Mouse (Mus musculus) neural tube, embryonic 15.5 days (tissue): ENCODE results near the gene Fxyd3. TPM values are rescaled to one million over a fixed set of nuclear protein-coding genes. Genes with fewer than 3 reads are reported as not detected.

ENCODE experiments used
- ATAC-seq: fragments of 200-750 bp; cut with Nextera tagmentation; 2 replicates; pipeline ENCODE4 v1.8.0; 2017; ENCODE audit warnings: mild to moderate bottlenecking, moderate TSS enrichment, moderate library complexity; ENCODE audit not compliant: low FRiP score
- H3K27ac ChIP-seq: fragments of 300-500 bp; sonication (generic); replicated peaks from 2 replicates; pipeline ENCODE4 v1.5.1; 2015; ENCODE audit warnings: mild to moderate bottlenecking, inconsistent platforms
- H3K27me3 ChIP-seq: fragments of 300-500 bp; sonication (generic); replicated peaks from 2 replicates; pipeline ENCODE4 v1.6.1; 2015; ENCODE audit warnings: inconsistent platforms
- H3K36me3 ChIP-seq: fragments of 300-500 bp; sonication (generic); 2 replicates; pipeline ENCODE4 v1.6.1; 2015; ENCODE audit warnings: inconsistent platforms
- H3K4me1 ChIP-seq: fragments of 300-500 bp; sonication (generic); 2 replicates; pipeline ENCODE4 v1.6.1; 2015; ENCODE audit warnings: inconsistent platforms
- H3K4me2 ChIP-seq: fragments of 300-500 bp; sonication (generic); 2 replicates; pipeline ENCODE4 v1.6.1; 2015; ENCODE audit warnings: inconsistent platforms, mild to moderate bottlenecking, moderate library complexity
- H3K4me3 ChIP-seq: fragments of 300-500 bp; sonication (generic); replicated peaks from 2 replicates; pipeline ENCODE4 v1.5.1; 2015; ENCODE audit warnings: mild to moderate bottlenecking, inconsistent platforms
- H3K9ac ChIP-seq: fragments of 300-500 bp; sonication (generic); replicated peaks from 2 replicates; pipeline ENCODE4 v1.6.1; 2015; ENCODE audit warnings: mild to moderate bottlenecking, inconsistent platforms
- H3K9me3 ChIP-seq: fragments of 300-500 bp; sonication (generic); replicated peaks from 2 replicates; pipeline ENCODE4 v1.6.1; 2016; ENCODE audit warnings: inconsistent platforms
- WGBS: fragments of 180-500 bp; shearing (Covaris S2); methylation state at CpG from one replicate; pipeline ENCODE4 v1.1.7; 2015; ENCODE audit warnings: mixed read lengths; 5-methylcytosine and 5-hydroxymethylcytosine counted together
- polyA plus RNA-seq: library from polyadenylated mRNA; unstranded; fragments of >200 nt; fragmentation: Nextera tagmentation; extraction: Ambion mirVana; gene quantifications from 2 replicates; pipeline ENCODE4 v1.2.1, GENCODE M21; 2015

Fxyd3 gene
- polyA plus RNA-seq, 1 experiment from 2014 or later, result 0.79 TPM

DNA sequence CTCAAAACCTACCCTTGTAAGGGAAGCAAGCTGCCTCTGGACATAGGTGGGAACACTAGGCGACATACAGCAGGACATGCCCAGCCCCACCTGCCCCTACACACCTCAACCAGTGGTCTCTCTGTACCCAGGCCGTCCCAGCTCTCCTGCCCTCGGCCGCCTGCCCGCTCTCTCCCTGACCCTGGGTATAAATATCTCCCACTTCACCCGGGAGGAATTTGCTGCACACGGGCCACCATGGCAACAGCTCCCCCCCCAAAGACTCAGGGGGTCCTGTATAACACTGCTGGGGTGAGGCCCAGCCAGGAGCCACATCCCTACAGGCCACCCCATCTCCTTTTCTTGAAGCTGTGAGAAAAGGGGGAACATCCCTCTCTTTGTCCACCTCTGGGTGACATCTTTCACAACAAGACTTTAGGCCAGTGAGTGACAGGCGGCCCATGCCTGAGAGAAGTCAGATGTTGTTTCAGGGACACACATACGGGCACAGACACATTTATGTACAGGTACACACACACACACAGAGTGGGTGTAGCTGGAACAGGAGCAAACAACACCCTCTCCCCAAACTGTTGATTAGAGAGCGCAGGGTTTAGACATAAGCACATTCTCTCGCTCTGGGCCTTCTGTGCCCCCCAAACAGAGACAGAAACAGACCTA lies 21.7 kb downstream of the Fxyd3 start:
- H3K4me2 ChIP-seq, result peak overlapping the region; percentile 26
- H3K27me3 ChIP-seq, result peaks cover 43% of the 10 kb centered on the region
- no peak overlapping the region; the same call in 1 of the 2 replicates for H3K27ac ChIP-seq
- 52% methylated on average over 11 of the region's 11 CpGs for WGBS
- no peaks in the 10 kb centered on the region for H3K9me3 ChIP-seq
- no peak for ATAC-seq
- no peaks in the 10 kb centered on the region for H3K36me3 ChIP-seq
- no peak overlapping the region; the same call in 1 of the 2 replicates for H3K4me3 ChIP-seq
- H3K4me1 ChIP-seq, result peaks cover 44% of the 10 kb centered on the region
- H3K9ac ChIP-seq, result no peak overlapping the region

- H3K4me1 ChIP-seq, result peaks cover 50% of the 10 kb centered on the region
- H3K36me3 ChIP-seq, result no peaks in the 10 kb centered on the region
- peaks cover 43% of the 10 kb centered on the region for H3K27me3 ChIP-seq
- H3K9ac ChIP-seq, result 0 out of 2 replicates have a peak overlapping the region, but pooled peaks have one; percentile 10
- no peak overlapping the region for H3K4me3 ChIP-seq
- peak overlapping the region; percentile 65; the same call in 1 of the 2 replicates for H3K4me2 ChIP-seq
- ATAC-seq, result no peak
- 32% methylated on average over 10 of the region's 10 CpGs for WGBS
- H3K9me3 ChIP-seq, result no peaks in the 10 kb centered on the region
- no peak overlapping the region for H3K27ac ChIP-seq
Observed at GRCm38 (mm10) chr7:31053882-31054447, 22.5 kb downstream of the Fxyd3 start.

DNA sequence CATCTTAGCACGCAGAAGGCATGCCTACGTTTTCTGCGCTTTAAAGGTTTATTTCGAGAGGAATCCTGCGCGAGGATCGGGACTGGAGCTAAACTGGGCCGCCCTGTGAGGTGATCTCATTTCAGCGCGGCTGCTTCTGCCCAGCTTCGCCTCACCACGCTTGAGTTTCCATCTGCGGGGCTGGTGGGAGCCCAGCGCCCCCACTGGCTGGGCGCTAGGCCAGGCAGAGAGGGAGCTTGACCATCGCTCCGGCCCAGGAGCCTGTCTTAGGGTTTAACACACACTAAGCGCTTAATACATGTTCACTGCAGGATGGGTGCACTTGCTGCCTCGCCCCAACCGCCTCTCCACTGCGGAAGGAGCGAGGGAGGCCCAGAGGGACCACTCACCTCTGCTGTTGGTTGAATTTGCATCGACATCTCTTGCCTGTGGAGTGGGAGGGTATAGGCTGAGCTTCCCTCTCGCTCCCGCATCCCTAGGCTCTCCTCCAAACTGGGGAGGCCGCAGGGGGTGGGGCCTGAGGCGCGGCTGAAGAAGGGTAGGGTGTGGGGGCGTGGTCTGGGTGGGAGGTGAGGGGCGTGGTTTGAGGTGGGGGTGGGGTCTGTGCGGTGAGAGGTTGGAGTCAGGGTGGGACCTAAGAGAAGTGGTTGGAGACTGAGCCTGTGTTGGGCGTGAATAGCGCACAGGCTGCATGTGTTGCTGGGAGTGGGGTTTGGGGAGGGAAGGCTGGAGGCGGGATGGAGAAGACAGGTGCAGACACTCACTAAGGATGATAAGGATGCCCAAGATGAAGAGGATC lies 23.7 kb downstream of the Fxyd3 start:
- Histone ChIP-seq H3K4me2 (peak overlapping the region; percentile 65), H3K27ac (no peak overlapping the region), H3K27me3 (peaks cover 43% of the 10 kb centered on the region), H3K36me3 (no peaks in the 10 kb centered on the region), H3K9ac (no peak overlapping the region), H3K9me3 (no peaks in the 10 kb centered on the region), H3K4me1 (peaks cover 51% of the 10 kb centered on the region), H3K4me3 (peak overlapping the region; percentile 52)
- ATAC-seq, result 0 out of 2 replicates have a peak, but pooled peaks have one; percentile 7
- WGBS, result 2% methylated on average over 34 of the region's 34 CpGs

GRCm38 (mm10) chr7:31052251-31052635 lies 24.3 kb downstream of the Fxyd3 start:
- whole genome bisulfite sequencing, result 3% methylated on average over 22 of the region's 22 CpGs
- Histone ChIP-seq H3K9me3 (no peaks in the 10 kb centered on the region), H3K27me3 (peaks cover 43% of the 10 kb centered on the region), H3K36me3 (no peaks in the 10 kb centered on the region), H3K27ac (no peak overlapping the region), H3K4me1 (peaks cover 51% of the 10 kb centered on the region), H3K9ac (no peak overlapping the region), H3K4me2 (peak overlapping the region; percentile 65), H3K4me3 (peak overlapping the region; percentile 52)
- no peak for ATAC-seq

GRCm38 (mm10) chr7:31051321-31052021 lies 25.0 kb downstream of the Fxyd3 start, which contains the start of gene Fxyd7:
Gene Fxyd7 (minus strand): TSS chr7:31051467.
- peaks cover 45% of the 10 kb centered on the region for H3K27me3 ChIP-seq
- WGBS, result under 1% methylated on average over 23 of the region's 28 CpGs
- H3K4me1 ChIP-seq, result peaks cover 51% of the 10 kb centered on the region
- ATAC-seq, result peak; percentile 56
- H3K4me2 ChIP-seq, result peak within 1 kb of the TSS; percentile 65
- H3K9ac ChIP-seq, result peak within 1 kb of the TSS; percentile 63
- H3K9me3 ChIP-seq, result no peaks in the 10 kb centered on the region
- H3K4me3 ChIP-seq, result peak within 1 kb of the TSS; percentile 52
- peak within 1 kb of the TSS; percentile 57 for H3K27ac ChIP-seq
- no peaks in the 10 kb centered on the region for H3K36me3 ChIP-seq

DNA sequence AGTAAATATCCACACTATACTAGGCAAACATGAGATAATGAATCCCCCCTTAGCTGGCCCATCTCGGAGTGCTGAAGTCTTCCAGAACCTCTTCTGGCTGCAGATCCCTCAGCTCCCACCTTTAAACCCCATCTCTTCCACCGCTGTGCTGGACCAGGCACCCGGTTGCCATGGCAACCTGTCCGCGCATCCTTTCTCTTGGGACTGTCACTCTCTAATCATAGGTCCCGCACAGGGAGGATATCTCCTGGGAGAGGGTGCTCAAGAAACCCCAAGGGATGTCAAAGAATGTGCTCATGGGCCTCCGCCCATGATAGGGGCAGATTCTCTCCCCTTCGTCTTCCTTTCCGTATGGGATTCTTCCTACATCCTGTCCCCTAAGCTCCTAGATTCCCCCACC lies 25.6 kb downstream of the Fxyd3 start:
- Histone ChIP-seq H3K36me3 (no peaks in the 10 kb centered on the region), H3K27ac (peak overlapping the region; percentile 57), H3K4me3 (peak overlapping the region; percentile 52), H3K9me3 (no peaks in the 10 kb centered on the region), H3K4me2 (peak overlapping the region; percentile 65), H3K9ac (peak overlapping the region; percentile 63), H3K4me1 (peaks cover 51% of the 10 kb centered on the region), H3K27me3 (peaks cover 47% of the 10 kb centered on the region)
- ATAC-seq, result peak; percentile 31; the same call in 1 of the 2 replicates
- WGBS, result 2% methylated on average over 9 of the region's 9 CpGs

DNA sequence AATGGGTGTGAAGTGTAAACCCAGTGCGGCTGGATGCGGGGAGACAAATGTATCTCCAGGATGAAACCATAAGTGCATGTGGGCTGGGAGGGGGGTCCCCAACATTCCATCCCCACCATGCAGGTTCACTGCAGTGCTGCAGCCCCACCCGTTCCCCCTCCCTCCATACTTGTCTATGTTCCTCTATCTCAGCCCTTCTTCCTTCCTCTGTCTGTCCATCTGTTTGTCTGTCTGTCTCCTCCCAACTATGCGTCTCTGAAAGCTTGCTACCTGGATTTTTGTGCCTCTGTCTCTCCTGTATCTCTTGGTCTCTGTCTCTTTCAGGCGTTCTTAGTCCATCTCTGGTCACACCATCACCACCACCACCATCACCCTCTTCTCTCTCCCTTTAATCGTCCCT lies 26.0 kb downstream of the Fxyd3 start:
- peaks cover 50% of the 10 kb centered on the region for H3K4me1 ChIP-seq
- WGBS, result 3% methylated on average over 6 of the region's 6 CpGs
- no peaks in the 10 kb centered on the region for H3K9me3 ChIP-seq
- peak overlapping the region; percentile 57 for H3K27ac ChIP-seq
- H3K36me3 ChIP-seq, result no peaks in the 10 kb centered on the region
- ATAC-seq, result 0 out of 2 replicates have a peak, but pooled peaks have one; percentile 3
- H3K4me3 ChIP-seq, result peak overlapping the region; percentile 52
- H3K9ac ChIP-seq, result peak overlapping the region; percentile 63
- peak overlapping the region; percentile 65 for H3K4me2 ChIP-seq
- peaks cover 50% of the 10 kb centered on the region for H3K27me3 ChIP-seq

DNA sequence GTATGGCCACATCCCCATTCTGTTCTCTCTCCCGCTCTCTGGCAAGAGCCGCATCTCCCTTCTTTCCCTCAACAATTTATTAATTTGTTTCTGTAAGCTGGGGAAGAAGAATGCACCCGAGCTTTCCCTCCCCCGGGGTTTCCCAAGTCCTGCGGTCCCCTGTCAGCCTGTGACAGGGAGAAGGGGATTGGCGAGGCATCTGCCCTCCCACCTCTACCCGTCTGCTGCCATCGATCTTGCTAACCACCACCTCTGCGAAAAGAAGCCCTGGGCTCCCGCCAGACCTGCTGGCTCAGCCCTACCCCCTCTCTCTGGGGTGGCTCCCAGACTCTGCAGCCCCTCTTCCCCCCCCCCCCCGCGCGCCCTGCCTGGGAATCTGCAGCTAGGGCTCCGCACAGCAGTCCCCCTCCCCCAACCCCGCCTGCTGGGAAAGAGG lies 26.6 kb downstream of the Fxyd3 start:
- Histone ChIP-seq H3K36me3 (no peaks in the 10 kb centered on the region), H3K9ac (peak overlapping the region; percentile 63), H3K4me2 (peak overlapping the region; percentile 65), H3K9me3 (no peaks in the 10 kb centered on the region), H3K4me3 (peak overlapping the region; percentile 52), H3K4me1 (peaks cover 48% of the 10 kb centered on the region), H3K27me3 (peaks cover 55% of the 10 kb centered on the region), H3K27ac (peak overlapping the region; percentile 57)
- 1% methylated on average over 12 of the region's 15 CpGs for WGBS
- ATAC-seq, result peak; percentile 42

DNA sequence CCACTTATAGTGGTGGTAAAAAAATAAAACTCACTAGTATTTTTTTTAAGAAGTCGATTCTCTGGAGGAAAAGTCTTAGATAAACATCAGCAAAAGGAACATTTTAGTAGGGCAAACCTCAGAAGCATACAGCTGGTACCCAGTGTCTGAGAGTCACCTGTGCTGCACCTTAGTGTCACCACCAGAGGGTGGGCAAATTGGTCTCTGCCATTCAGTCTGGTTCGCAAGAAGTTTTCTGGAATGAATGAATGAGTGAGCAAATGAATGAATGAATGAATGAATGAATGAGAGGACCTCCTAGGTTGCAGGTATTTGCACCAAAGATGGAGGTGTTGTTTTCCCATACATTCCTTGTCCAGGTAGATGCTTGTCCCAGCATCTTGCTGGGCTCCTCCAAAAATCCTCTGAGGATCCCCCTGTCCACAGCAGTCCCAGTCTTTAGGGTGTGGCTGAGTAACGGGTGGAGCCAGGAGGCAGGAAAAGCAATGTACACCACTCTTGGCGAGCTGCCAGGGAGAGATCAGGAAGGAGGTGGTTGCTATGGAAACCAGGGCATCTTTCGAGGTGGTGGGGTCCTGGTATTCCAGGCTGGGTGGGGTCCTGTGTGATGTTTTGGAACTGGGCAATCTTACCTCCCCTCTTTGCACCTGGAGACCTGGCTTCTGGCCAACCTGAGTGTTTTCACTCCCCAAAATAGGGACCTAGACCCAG lies 27.2 kb downstream of the Fxyd3 start:
- Histone ChIP-seq H3K27ac (peak overlapping the region; percentile 57), H3K9me3 (no peaks in the 10 kb centered on the region), H3K27me3 (peaks cover 55% of the 10 kb centered on the region), H3K9ac (peak overlapping the region; percentile 63), H3K4me2 (peak overlapping the region; percentile 65), H3K4me1 (peaks cover 48% of the 10 kb centered on the region), H3K36me3 (no peaks in the 10 kb centered on the region), H3K4me3 (peak overlapping the region; percentile 52)
- 22% methylated on average over 5 of the region's 5 CpGs for whole genome bisulfite sequencing
- ATAC-seq, result peak; percentile 10

GRCm38 (mm10) chr7:31042431-31042910 lies 34.0 kb downstream of the Fxyd3 start, which contains the start of gene Fxyd5:
Gene Fxyd5 (minus strand): TSS chr7:31042481.
- peaks cover 63% of the 10 kb centered on the region for H3K27me3 ChIP-seq
- H3K4me3 ChIP-seq, result peak within 1 kb of the TSS; percentile 18; the same call in 1 of the 2 replicates
- peaks cover 3% of the 10 kb centered on the region; the same call in 1 of the 2 replicates for H3K4me1 ChIP-seq

More at GRCm38 (mm10) chr7:31042431-31042910, 34.0 kb downstream of the Fxyd3 start, which contains the start of gene Fxyd5:
- H3K9ac ChIP-seq, result peak within 1 kb of the TSS; percentile 17; the same call in 1 of the 2 replicates
- no peak for ATAC-seq
- H3K9me3 ChIP-seq, result no peaks in the 10 kb centered on the region
- H3K27ac ChIP-seq, result no peak within 1 kb of the TSS
- no peaks in the 10 kb centered on the region for H3K36me3 ChIP-seq
- WGBS, result 39% methylated on average over 10 of the region's 10 CpGs
- H3K4me2 ChIP-seq, result peak within 1 kb of the TSS; percentile 45
